Mouse (Mus musculus) left cerebral cortex, adult 9 months (tissue): ENCODE measurements at regions not wholly inside any gene's neighbourhood (a gene's known extent, or its start where the extent isn't known, plus 50 kb on each side); places are given as distances from the start of the nearest gene placed in this dataset.
"Not testable (repeated sequence)": the region's sequence is repeated elsewhere in the genome, so short reads cannot be mapped to it uniquely, and the experiment has no call there.

Experiments
- DNase-seq, 2 experiments: peaks; one replicate each; pipeline ENCODE4 v3.0.0; 2022; ENCODE audit warnings: low spot score in 2 of 2

DNA sequence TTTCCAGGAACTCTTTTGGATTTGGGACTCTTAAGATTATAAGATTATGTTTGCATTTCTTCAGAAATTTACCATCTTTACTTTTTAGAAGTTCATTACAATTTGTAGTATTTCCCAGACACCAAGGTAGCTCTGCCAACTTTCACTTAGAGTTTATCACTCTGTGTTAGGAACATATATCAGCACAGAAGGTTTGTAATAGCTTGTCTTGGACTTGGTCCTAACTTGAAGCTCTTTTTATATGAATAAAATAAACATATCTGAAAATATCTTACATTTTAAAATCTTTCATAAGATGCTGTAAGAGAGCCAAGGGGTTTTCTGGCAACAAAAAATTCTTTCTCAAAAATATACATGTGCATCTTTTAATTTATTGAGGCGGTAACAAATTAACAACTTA is 813.4 kb upstream of the 4931417E11Rik start:
- no peak for DNase-seq

GRCm38 (mm10) chr6:74274232-74274631 is 804.8 kb upstream of the 4931417E11Rik start:
- no peak for DNase-seq

DNA sequence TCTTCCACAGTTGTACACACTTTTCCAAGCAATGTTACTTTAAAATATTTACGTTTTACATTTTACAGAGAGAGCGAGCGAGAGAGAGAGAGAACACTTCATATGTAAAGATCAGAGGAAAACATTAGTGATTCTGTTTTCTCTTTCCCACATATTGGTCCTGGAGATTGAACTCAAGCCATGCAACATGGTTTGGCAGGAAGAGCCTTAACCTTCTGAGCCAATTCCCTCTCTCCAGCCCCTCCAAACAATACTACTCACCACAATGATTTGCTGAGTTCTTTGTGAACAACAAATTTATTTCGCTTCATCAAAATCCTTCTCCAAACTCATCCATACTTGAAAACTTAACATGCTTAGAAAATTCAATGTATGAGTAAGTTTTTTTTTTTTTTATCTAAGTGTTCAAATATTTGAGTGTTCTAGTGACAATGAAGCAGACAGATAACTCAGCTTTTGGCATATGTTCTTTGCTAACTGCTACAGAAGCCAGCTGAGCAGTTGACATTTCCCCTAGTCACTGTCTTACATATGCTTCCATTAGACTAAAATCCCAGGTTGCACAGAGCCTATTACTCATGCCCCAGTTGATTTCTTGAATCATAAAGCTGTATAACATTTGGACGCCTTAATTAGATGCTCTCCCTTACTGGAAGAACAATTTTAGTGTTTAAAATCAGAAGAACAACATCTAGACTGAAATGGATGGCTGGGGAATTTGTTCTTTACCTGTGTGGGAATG is 801.9 kb upstream of the 4931417E11Rik start:
- peak in 1 of 2 experiments; percentile 2 for DNase-seq

GRCm38 (mm10) chr6:74266601-74267000 is 797.1 kb upstream of the 4931417E11Rik start:
- DNase-seq: not testable (repeated sequence)
